8 mouse cellular contexts compared by ENCODE assay signal in genomic region chr10:19935295-19935623, GRCm38 (mm10). TPM values are rescaled to one million over a fixed set of nuclear protein-coding genes. Genes with fewer than 3 reads are reported as not detected.
A peak's percentile ranks its signal among the peaks of the same experiment; 100 is the strongest.
DNase-seq lines count a peak whose midpoint lies in the region; ATAC-seq and TF ChIP-seq lines count a peak whose summit lies in the region.

No protein-coding gene starts in this region.

- H3K4me2 ChIP-seq in neural tube, embryonic 14.5 days (ENCODE audit: low read depth, low read length) = peak overlapping the region; percentile 91

- no peaks in the 10 kb centered on the region for H3K36me3 ChIP-seq in testis, adult 2 months (ENCODE audit: control insufficient read depth, insufficient read depth, low read length)
- H3K36me3 ChIP-seq in neural tube, embryonic 14.5 days (ENCODE audit: control insufficient read depth, insufficient read depth, low read length) = no peaks in the 10 kb centered on the region

- peak overlapping the region; percentile 60; the same call in 1 of the 2 replicates for H3K9ac ChIP-seq in neural tube, embryonic 14.5 days (replicated peaks; ENCODE audit: low read depth, low read length)

- no peak for ATAC-seq in neural tube, embryonic 14.5 days (ENCODE audit: low read depth)

- H3K4me3 ChIP-seq in testis, adult 2 months (ENCODE audit: control insufficient read depth, low read depth, low read length) = peak overlapping the region; percentile 88
- peak overlapping the region; percentile 64 for H3K4me3 ChIP-seq in neural tube, embryonic 14.5 days (ENCODE audit: low read depth, low read length)

- WGBS in neural tube, embryonic 14.5 days = 5% methylated on average over 10 of the region's 10 CpGs

- H3K9me3 ChIP-seq in neural tube, embryonic 14.5 days (ENCODE audit: control insufficient read depth, low read length) = no peaks in the 10 kb centered on the region

- no peak for TF ChIP-seq POLR2A in testis, adult 2 months (IDR thresholded peaks at IDR 0.05; ENCODE audit: control insufficient read depth, low read depth, low read length)

- no peak overlapping the region for H3K27ac ChIP-seq in testis, adult 2 months (ENCODE audit: control insufficient read depth, insufficient read depth, low read depth, low read length)
- H3K27ac ChIP-seq in neural tube, embryonic 14.5 days (ENCODE audit: low read depth, low read length) = no peak overlapping the region

- peaks cover 10% of the 10 kb centered on the region for H3K4me1 ChIP-seq in testis, adult 2 months (ENCODE audit: control insufficient read depth, insufficient read depth, low read length)
- H3K4me1 ChIP-seq in neural tube, embryonic 14.5 days (ENCODE audit: control insufficient read depth, insufficient read depth, low read length) = no peaks in the 10 kb centered on the region

- no peaks in the 10 kb centered on the region for H3K27me3 ChIP-seq in testis, adult 2 months (ENCODE audit: control insufficient read depth, insufficient read depth, low read length)
- peaks cover 10% of the 10 kb centered on the region for H3K27me3 ChIP-seq in neural tube, embryonic 14.5 days (ENCODE audit: control insufficient read depth, insufficient read depth, low read length)

- TF ChIP-seq CTCF in testis, adult 2 months (IDR thresholded peaks at IDR 0.05; ENCODE audit: control insufficient read depth, insufficient read depth, insufficient replicate concordance, low read depth, low read length) = no peak

- peak; percentile 29 for DNase-seq in adrenal gland, postnatal 10 days
- no peak for DNase-seq in adrenal gland, postnatal 25 days
- DNase-seq in testis, postnatal 14 days (ENCODE audit: low spot score) = no peak
- peak; percentile 39 for DNase-seq in kidney, postnatal 14 days
- DNase-seq in ovary, adult 18-20 months (ENCODE audit: low spot score) = no peak
- DNase-seq in layer of hippocampus, adult 9-11 months = no peak

RNA-seq across cellular contexts. Expression of gene Map3k5, which starts 1.0 kb away (rescaled TPM):
- 10 to 100 TPM; 16.4 to 28.3 TPM for total RNA-seq in adrenal gland, postnatal 10 days (2021)
- total RNA-seq in adrenal gland, postnatal 25 days (2021) = 20.3 and 22.9 TPM in 2 replicates
- polyA plus RNA-seq in testis, adult 2 months (2012; rRNA removed) = 0.93 and 1.0 TPM in 2 replicates
- 1.7 and 1.9 TPM in 2 replicates for polyA plus RNA-seq in neural tube, embryonic 14.5 days (2014; fragmentation: Nextera tagmentation; extraction: Ambion mirVana)

RNA-seq across cellular contexts. Expression of gene Pex7, which starts 27.8 kb away (rescaled TPM):
- total RNA-seq in adrenal gland, postnatal 10 days (2021) = 10 to 100 TPM; 42.5 to 47.8 TPM
- total RNA-seq in adrenal gland, postnatal 25 days (2021) = 47.3 and 57.8 TPM in 2 replicates
- 16.3 and 19.8 TPM in 2 replicates for polyA plus RNA-seq in testis, adult 2 months (2012; rRNA removed)
- 33.8 and 35.0 TPM in 2 replicates for polyA plus RNA-seq in neural tube, embryonic 14.5 days (2014; fragmentation: Nextera tagmentation; extraction: Ambion mirVana)

Comparison
In these comparisons a context has a peak if more than half of its experiments do, and no peak if none do; other contexts are left out.
1. DNase-seq: peak in adrenal gland, postnatal 10 days (single experiment) and kidney, postnatal 14 days (single experiment); none in adrenal gland, postnatal 25 days (single experiment), testis, postnatal 14 days (single experiment), ovary, adult 18-20 months (single experiment) and layer of hippocampus, adult 9-11 months (single experiment).